ENCODE assay signal across 22 mouse cellular contexts in the genomic region with DNA sequence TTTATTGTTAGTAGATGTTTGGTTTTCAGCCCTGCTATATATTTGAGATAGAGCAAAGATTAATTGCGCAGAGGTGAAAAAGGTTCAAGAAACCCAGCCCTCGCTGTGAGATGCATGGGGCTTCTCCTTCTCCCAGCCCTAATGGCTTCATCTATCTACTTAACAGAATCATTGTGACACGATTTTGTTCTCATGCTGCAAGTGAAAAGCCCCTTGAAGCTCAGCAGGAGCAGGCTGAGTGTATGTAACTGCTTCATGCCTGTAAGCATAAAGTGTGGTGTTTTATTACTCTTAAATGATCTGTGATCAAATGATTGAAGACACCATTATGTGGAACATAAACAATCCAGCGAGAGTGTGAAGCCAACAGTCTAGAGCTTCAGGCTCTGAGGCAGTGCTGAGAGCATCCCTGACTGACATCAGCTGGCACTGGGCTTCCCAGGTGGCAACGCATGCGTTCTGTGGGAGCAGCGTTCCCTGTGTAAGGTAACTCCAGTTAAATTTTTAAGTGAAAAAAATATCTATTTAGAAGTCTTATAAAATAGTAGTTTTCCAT. TPM values are rescaled to one million over a fixed set of nuclear protein-coding genes. Genes with fewer than 3 reads are reported as not detected.
A peak's percentile ranks its signal among the peaks of the same experiment; 100 is the strongest.
DNase-seq lines count a peak whose midpoint lies in the region; ATAC-seq lines count a peak whose summit lies in the region.
"Had no signal": no experiment of that assay in that cellular context is flagged by ENCODE, and none has a peak within 500 bp of the region (broad histone marks: within the 10 kb centered on the region; RNA-seq: fewer than 3 reads in every experiment).

No protein-coding gene starts in this region.

- no peak for DNase-seq in hindbrain, embryonic 10.5 days (ENCODE audit: low spot score)
- peak; percentile 20 for DNase-seq in brain, adult 2 months (ENCODE audit: low read depth, low spot score)
- no peak for DNase-seq in hindbrain, embryonic 14.5 days (ENCODE audit: low spot score)
- DNase-seq in spleen, postnatal 4 days (ENCODE audit: low spot score in 2 of 2): no peak
- DNase-seq: adrenal gland, postnatal 25 days; B cell, adult 2 months; gastrocnemius, postnatal 25 days; heart, adult 2 months; heart, postnatal 36 days; kidney, adult 18-20 months; kidney, postnatal 14 days; left cerebral cortex, postnatal 4 days; lung, adult 2 months; lung, postnatal 36 days had no signal

- H3K9me3 ChIP-seq in hindbrain, embryonic 13.5 days: no peaks in the 10 kb centered on the region
- H3K9me3 ChIP-seq in hindbrain, embryonic 10.5 days: no peaks in the 10 kb centered on the region
- no peaks in the 10 kb centered on the region for H3K9me3 ChIP-seq in hindbrain, embryonic 14.5 days (ENCODE audit: control insufficient read depth, low read length)
- H3K9me3 ChIP-seq in neural tube, embryonic 12.5 days: no peaks in the 10 kb centered on the region
- H3K9me3 ChIP-seq: embryonic facial prominence, embryonic 12.5 days; forebrain, embryonic 13.5 days had no signal

- ATAC-seq in hindbrain, embryonic 13.5 days (ENCODE audit: low FRiP score): peak; percentile 46; the same call in 1 of the 2 replicates
- peak; percentile 53; the same call in 1 of the 2 replicates for ATAC-seq in hindbrain, embryonic 14.5 days (ENCODE audit: low FRiP score)
- peak; percentile 72; the same call in 1 of the 2 replicates for ATAC-seq in neural tube, embryonic 12.5 days (ENCODE audit: low FRiP score, low read depth)
- no peak for ATAC-seq in monocyte, adult 5-6 weeks (replicated peaks; ENCODE audit: insufficient number of reproducible peaks, low FRiP score, low TSS enrichment, poor library complexity, severe bottlenecking)
- ATAC-seq: forebrain, embryonic 13.5 days had no signal

- no peaks in the 10 kb centered on the region for H3K36me3 ChIP-seq in hindbrain, embryonic 13.5 days
- H3K36me3 ChIP-seq in hindbrain, embryonic 10.5 days: no peaks in the 10 kb centered on the region
- H3K36me3 ChIP-seq in hindbrain, embryonic 14.5 days (replicated peaks; ENCODE audit: control insufficient read depth, insufficient read depth): no peaks in the 10 kb centered on the region
- no peaks in the 10 kb centered on the region for H3K36me3 ChIP-seq in neural tube, embryonic 12.5 days
- H3K36me3 ChIP-seq: embryonic facial prominence, embryonic 12.5 days had no signal

- no peak overlapping the region for H3K27ac ChIP-seq in hindbrain, embryonic 13.5 days
- H3K27ac ChIP-seq in hindbrain, embryonic 10.5 days: no peak overlapping the region
- no peak overlapping the region for H3K27ac ChIP-seq in hindbrain, embryonic 14.5 days
- no peak overlapping the region for H3K27ac ChIP-seq in neural tube, embryonic 12.5 days
- H3K27ac ChIP-seq: embryonic facial prominence, embryonic 12.5 days; forebrain, embryonic 13.5 days; heart, adult 2 months; left cerebral cortex, adult 2 months had no signal

- H3K9ac ChIP-seq in hindbrain, embryonic 13.5 days: no peak overlapping the region
- no peak overlapping the region for H3K9ac ChIP-seq in hindbrain, embryonic 14.5 days
- H3K9ac ChIP-seq in neural tube, embryonic 12.5 days: no peak overlapping the region
- H3K9ac ChIP-seq: embryonic facial prominence, embryonic 12.5 days; forebrain, embryonic 13.5 days had no signal

- H3K4me3 ChIP-seq in hindbrain, embryonic 13.5 days: no peak overlapping the region
- H3K4me3 ChIP-seq in hindbrain, embryonic 10.5 days: no peak overlapping the region
- H3K4me3 ChIP-seq in hindbrain, embryonic 14.5 days (replicated peaks; ENCODE audit: low read length): no peak overlapping the region
- no peak overlapping the region for H3K4me3 ChIP-seq in neural tube, embryonic 12.5 days
- H3K4me3 ChIP-seq: embryonic facial prominence, embryonic 12.5 days; erythroblast, embryonic 14.5 days; forebrain, embryonic 13.5 days; heart, adult 2 months; left cerebral cortex, adult 2 months had no signal

- H3K4me2 ChIP-seq in hindbrain, embryonic 13.5 days: no peak overlapping the region
- no peak overlapping the region for H3K4me2 ChIP-seq in hindbrain, embryonic 14.5 days (replicated peaks)
- no peak overlapping the region for H3K4me2 ChIP-seq in neural tube, embryonic 12.5 days (replicated peaks)
- H3K4me2 ChIP-seq: embryonic facial prominence, embryonic 12.5 days; forebrain, embryonic 13.5 days had no signal

- H3K27me3 ChIP-seq in hindbrain, embryonic 13.5 days: no peaks in the 10 kb centered on the region
- H3K27me3 ChIP-seq in hindbrain, embryonic 10.5 days (ENCODE audit: insufficient read depth, poor library complexity, severe bottlenecking): no peaks in the 10 kb centered on the region
- no peaks in the 10 kb centered on the region for H3K27me3 ChIP-seq in hindbrain, embryonic 14.5 days (ENCODE audit: control insufficient read depth, insufficient read depth, low read length)
- no peaks in the 10 kb centered on the region for H3K27me3 ChIP-seq in neural tube, embryonic 12.5 days (replicated peaks)
- H3K27me3 ChIP-seq: embryonic facial prominence, embryonic 12.5 days; forebrain, embryonic 13.5 days had no signal

- 52% methylated on average over 7 of the region's 7 CpGs for WGBS in hindbrain, embryonic 13.5 days
- 78% methylated on average over 7 of the region's 7 CpGs for WGBS in hindbrain, embryonic 10.5 days
- WGBS in hindbrain, embryonic 14.5 days: 49% methylated on average over 7 of the region's 7 CpGs
- WGBS in neural tube, embryonic 12.5 days: 33% methylated on average over 7 of the region's 7 CpGs

- H3K4me1 ChIP-seq in hindbrain, embryonic 13.5 days (replicated peaks): peaks cover 4% of the 10 kb centered on the region; the same call in 1 of the 2 replicates
- H3K4me1 ChIP-seq in hindbrain, embryonic 10.5 days (replicated peaks): no peaks in the 10 kb centered on the region
- H3K4me1 ChIP-seq in hindbrain, embryonic 14.5 days (replicated peaks; ENCODE audit: control insufficient read depth, insufficient read depth, low read length): no peaks in the 10 kb centered on the region
- H3K4me1 ChIP-seq in neural tube, embryonic 12.5 days: peaks cover 4% of the 10 kb centered on the region; the same call in 1 of the 2 replicates
- H3K4me1 ChIP-seq: embryonic facial prominence, embryonic 12.5 days; forebrain, embryonic 13.5 days had no signal

RNA-seq across cellular contexts. Expression of a gene that starts 58.8 kb away (rescaled TPM):
- 0.36 and 0.65 TPM in 2 replicates for polyA plus RNA-seq in hindbrain, embryonic 13.5 days (2015; fragmentation: Nextera tagmentation; extraction: Ambion mirVana)
- 0.12 and 0.25 TPM in 2 replicates for polyA plus RNA-seq in hindbrain, embryonic 10.5 days (2016; fragmentation: Nextera tagmentation; extraction: Ambion mirVana)
- 0.37 and 0.67 TPM in 2 replicates for polyA plus RNA-seq in hindbrain, embryonic 14.5 days (2014; fragmentation: Nextera tagmentation; extraction: Ambion mirVana)
- 0.54 and 0.58 TPM in 2 replicates for polyA plus RNA-seq in neural tube, embryonic 12.5 days (2016; fragmentation: Nextera tagmentation; extraction: Ambion mirVana)
- not detected in 3 replicates for total RNA-seq in monocyte, adult 5-6 weeks (2017)
- total RNA-seq: adrenal gland, postnatal 25 days; gastrocnemius, postnatal 25 days; heart, adult 2 months; heart, postnatal 36 days; megakaryocyte-erythroid progenitor cell, adult 5-6 weeks had no signal
- polyA plus RNA-seq: erythroblast, embryonic 14.5 days; forebrain, embryonic 13.5 days; heart, adult 2 months had no signal
